Mouse (Mus musculus) forebrain, embryonic 14.5 days (tissue): ENCODE data around the gene Emc9. TPM values are rescaled to one million over a fixed set of nuclear protein-coding genes. Genes with fewer than 3 reads are reported as not detected.

Experiments used
- ATAC-seq: fragments of 200-750 bp; cut with Nextera tagmentation; 2 replicates; pipeline ENCODE4 v1.8.0; 2017; ENCODE audit warnings: mild to moderate bottlenecking, moderate library complexity
- DNase-seq: peaks from one replicate; pipeline ENCODE4 v3.0.0-alpha.2; 2015; ENCODE audit warnings: low spot score
- H3K27ac ChIP-seq: fragments of 300-500 bp; sonication (generic); 2 replicates; pipeline ENCODE4 v1.5.1; 2014; ENCODE audit warnings: low read depth, mild to moderate bottlenecking, control low read depth, low read length, moderate library complexity
- H3K27me3 ChIP-seq: fragments of 300-500 bp; sonication (generic); replicated peaks from 2 replicates; pipeline ENCODE4 v1.6.1; 2014; ENCODE audit warnings: low read length, control low read depth, mixed read lengths; ENCODE audit not compliant: control insufficient read depth, insufficient read depth
- H3K36me3 ChIP-seq: fragments of 300-500 bp; sonication (generic); 2 replicates; pipeline ENCODE4 v1.6.1; 2014; ENCODE audit warnings: low read length, control low read depth; ENCODE audit not compliant: control insufficient read depth, insufficient read depth
- H3K4me1 ChIP-seq: fragments of 300-500 bp; sonication (generic); 2 replicates; pipeline ENCODE4 v1.6.1; 2014; ENCODE audit warnings: antibody characterized with exemption, low read length, control low read depth; ENCODE audit not compliant: control insufficient read depth, insufficient read depth
- H3K4me2 ChIP-seq: fragments of 300-500 bp; sonication (generic); 2 replicates; pipeline ENCODE4 v1.6.1; 2014; ENCODE audit warnings: mild to moderate bottlenecking, control low read depth, low read length
- H3K4me3 ChIP-seq: fragments of 300-500 bp; sonication (generic); 2 replicates; pipeline ENCODE4 v1.5.1; 2014; ENCODE audit warnings: low read depth, low read length, control low read depth
- H3K9ac ChIP-seq: fragments of 300-500 bp; sonication (generic); 2 replicates; pipeline ENCODE4 v1.6.1; 2014; ENCODE audit warnings: mild to moderate bottlenecking, low read length, control low read depth, moderate library complexity
- H3K9me3 ChIP-seq: fragments of 300-500 bp; sonication (generic); replicated peaks from 2 replicates; pipeline ENCODE4 v1.6.1; 2016; ENCODE audit warnings: low read length, control low read depth, mixed read lengths; ENCODE audit not compliant: control insufficient read depth
- WGBS: fragments of 180-500 bp; shearing (Covaris S2); extraction: QIAGEN DNeasy Blood & Tissue Kit; methylation state at CpG from one replicate; pipeline ENCODE4 v1.1.7; 2014; 5-methylcytosine and 5-hydroxymethylcytosine counted together
- polyA plus RNA-seq: library from polyadenylated mRNA; unstranded; fragments of >200 nt; fragmentation: Nextera tagmentation; extraction: Ambion mirVana; gene quantifications from 2 replicates; pipeline ENCODE4 v1.2.1, GENCODE M21; 2014

The Emc9 gene
- polyA plus RNA-seq, 1 experiment from 2014 or later: 13.9 TPM

GRCm38 (mm10) chr14:55613346-55613745 lies 28.2 kb upstream of the Emc9 start:
- ATAC-seq: no peak
- DNase-seq: no peak
- no peak overlapping the region for H3K9ac ChIP-seq
- no peaks in the 10 kb centered on the region for H3K27me3 ChIP-seq
- no peak overlapping the region for H3K4me2 ChIP-seq
- H3K36me3 ChIP-seq: peaks cover 19% of the 10 kb centered on the region
- H3K9me3 ChIP-seq: no peaks in the 10 kb centered on the region
- no peaks in the 10 kb centered on the region for H3K4me1 ChIP-seq
- H3K27ac ChIP-seq: no peak overlapping the region
- H3K4me3 ChIP-seq: no peak overlapping the region
- WGBS: 69% methylated on average over 6 of the region's 6 CpGs

DNA sequence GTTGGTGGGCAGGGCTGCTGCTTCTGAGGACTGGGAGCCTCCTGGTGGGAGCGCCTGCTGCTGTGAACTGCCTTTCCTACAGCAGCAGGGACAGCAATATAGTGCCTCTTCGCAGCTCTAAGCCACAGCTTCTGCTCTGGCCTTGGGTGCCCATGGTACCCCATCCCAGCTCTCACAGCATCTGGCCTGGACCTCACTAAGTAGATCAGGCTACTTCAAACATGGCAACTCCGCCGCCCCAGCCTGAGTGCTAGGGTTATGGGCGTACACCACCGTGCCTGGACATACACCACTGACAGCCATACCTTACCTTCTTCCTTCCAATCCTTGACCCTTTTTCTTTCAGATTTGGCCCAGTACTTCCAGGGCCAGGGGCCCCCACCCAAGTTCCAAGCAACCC lies 23.2 kb upstream of the Emc9 start:
- no peak for DNase-seq
- no peaks in the 10 kb centered on the region for H3K9me3 ChIP-seq
- H3K36me3 ChIP-seq: peaks cover 43% of the 10 kb centered on the region
- no peak overlapping the region for H3K27ac ChIP-seq
- no peak overlapping the region for H3K4me2 ChIP-seq
- H3K27me3 ChIP-seq: no peaks in the 10 kb centered on the region
- 95% methylated on average over 6 of the region's 6 CpGs for WGBS
- H3K4me1 ChIP-seq: no peaks in the 10 kb centered on the region
- H3K9ac ChIP-seq: no peak overlapping the region
- ATAC-seq: no peak
- no peak overlapping the region for H3K4me3 ChIP-seq

- no peak for ATAC-seq
- peaks cover 68% of the 10 kb centered on the region for H3K36me3 ChIP-seq
These were observed 20.8 kb upstream of the Emc9 start for GRCm38 (mm10) chr14:55605743-55606459.

DNA sequence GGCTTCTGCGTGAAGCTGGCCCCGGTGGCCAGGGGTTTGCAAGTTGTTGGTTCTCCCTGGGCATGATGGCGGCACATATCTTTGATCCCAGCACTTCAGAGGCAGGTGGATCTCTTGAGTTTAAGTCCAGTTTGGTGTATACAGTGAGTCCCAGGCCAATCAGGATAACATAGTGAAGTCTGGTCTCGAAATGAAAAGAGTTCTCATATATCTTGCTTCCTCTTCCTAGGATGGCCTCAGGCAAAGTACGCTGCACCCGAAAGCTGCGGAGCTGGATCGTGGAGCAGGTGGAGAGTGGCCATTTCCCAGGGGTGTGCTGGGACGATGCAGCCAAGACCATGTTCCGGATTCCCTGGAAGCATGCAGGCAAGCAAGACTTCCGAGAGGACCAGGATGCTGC lies 19.7 kb upstream of the Emc9 start:
- H3K4me1 ChIP-seq: no peaks in the 10 kb centered on the region

More at GRCm38 (mm10) chr14:55605743-55606459, 20.8 kb upstream of the Emc9 start:
- DNase-seq: no peak
- no peak overlapping the region for H3K27ac ChIP-seq
- no peaks in the 10 kb centered on the region for H3K27me3 ChIP-seq
- H3K4me2 ChIP-seq: no peak overlapping the region
- no peaks in the 10 kb centered on the region for H3K4me1 ChIP-seq
- H3K4me3 ChIP-seq: no peak overlapping the region
- H3K9me3 ChIP-seq: no peaks in the 10 kb centered on the region
- no peak overlapping the region for H3K9ac ChIP-seq
- 94% methylated on average over 16 of the region's 16 CpGs for WGBS

DNA sequence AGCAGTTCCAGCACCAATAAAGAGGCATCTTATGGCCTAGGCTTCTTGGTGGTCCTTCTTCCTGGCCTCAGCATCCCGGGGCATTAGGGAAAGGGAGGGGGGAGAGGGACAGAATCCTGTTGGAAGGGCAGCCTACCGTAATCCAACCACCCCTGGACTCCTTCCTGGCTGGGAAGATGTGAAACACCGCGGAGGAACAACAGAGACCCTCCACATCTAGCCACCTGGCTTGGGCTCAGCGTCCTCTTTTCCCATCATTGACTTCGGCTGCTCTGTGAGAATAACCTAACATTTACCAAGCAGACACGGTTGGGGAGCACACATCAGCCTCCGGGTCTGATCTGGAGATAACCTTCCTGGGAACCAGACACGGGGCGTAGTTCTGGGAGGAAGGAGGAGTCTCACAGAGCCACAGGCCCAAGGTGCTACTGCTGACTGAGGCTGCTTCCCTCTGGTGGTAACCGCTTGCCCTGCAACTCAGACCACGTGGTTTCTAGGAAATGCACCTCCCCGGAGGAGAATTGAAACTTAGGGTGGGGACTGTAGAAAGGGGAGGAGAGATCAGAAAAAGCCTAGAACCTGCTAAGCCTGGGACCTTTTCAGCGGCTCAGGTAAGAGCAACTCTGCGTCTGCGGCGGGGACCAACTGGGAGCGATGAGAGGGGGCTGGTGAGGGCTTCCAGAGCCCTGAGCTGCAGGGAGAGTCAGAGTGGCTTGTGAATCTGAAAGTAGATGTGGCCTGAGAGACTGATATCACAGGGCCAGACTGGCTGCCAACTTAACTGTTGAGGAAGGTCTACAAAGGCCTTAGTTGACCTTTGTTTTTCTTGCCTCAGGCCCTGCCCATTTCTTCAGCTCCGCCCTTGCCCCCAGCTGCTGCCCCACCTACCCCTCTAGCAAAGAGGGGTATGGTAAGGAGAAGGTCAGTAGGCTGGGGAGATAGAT lies 18.8 kb upstream of the Emc9 start:
- H3K27ac ChIP-seq: no peak overlapping the region
- 20% methylated on average over 19 of the region's 19 CpGs for WGBS
- peak; percentile 90 for ATAC-seq
- H3K9ac ChIP-seq: no peak overlapping the region; the same call in 1 of the 2 replicates
- H3K4me3 ChIP-seq: peak overlapping the region; percentile 3; the same call in 1 of the 2 replicates
- DNase-seq: peak; percentile 84
- H3K27me3 ChIP-seq: no peaks in the 10 kb centered on the region
- H3K36me3 ChIP-seq: peaks cover 74% of the 10 kb centered on the region
- H3K9me3 ChIP-seq: no peaks in the 10 kb centered on the region
- H3K4me2 ChIP-seq: peak overlapping the region; percentile 36
- no peaks in the 10 kb centered on the region for H3K4me1 ChIP-seq

More for the DNA sequence above, 19.7 kb upstream of the Emc9 start:
- Histone ChIP-seq H3K27ac (no peak overlapping the region), H3K4me2 (no peak overlapping the region), H3K4me3 (no peak overlapping the region), H3K27me3 (no peaks in the 10 kb centered on the region), H3K9ac (no peak overlapping the region), H3K36me3 (peaks cover 73% of the 10 kb centered on the region), H3K9me3 (no peaks in the 10 kb centered on the region)
- 95% methylated on average over 11 of the region's 11 CpGs for WGBS
- DNase-seq: no peak
- ATAC-seq: no peak

GRCm38 (mm10) chr14:55603271-55603632 lies 18.1 kb upstream of the Emc9 start, which contains the start of gene Irf9:
Gene Irf9 (plus strand): TSS chr14:55603571.
- Histone ChIP-seq H3K4me1 (no peaks in the 10 kb centered on the region), H3K27ac (no peak within 1 kb of the TSS), H3K4me2 (peak within 1 kb of the TSS; percentile 36), H3K36me3 (peaks cover 74% of the 10 kb centered on the region), H3K9ac (no peak within 1 kb of the TSS; the same call in 1 of the 2 replicates), H3K4me3 (peak within 1 kb of the TSS; percentile 3; the same call in 1 of the 2 replicates), H3K27me3 (no peaks in the 10 kb centered on the region), H3K9me3 (no peaks in the 10 kb centered on the region)
- 90% methylated on average over 7 of the region's 7 CpGs for WGBS
- DNase-seq: no peak
- no peak for ATAC-seq

DNA sequence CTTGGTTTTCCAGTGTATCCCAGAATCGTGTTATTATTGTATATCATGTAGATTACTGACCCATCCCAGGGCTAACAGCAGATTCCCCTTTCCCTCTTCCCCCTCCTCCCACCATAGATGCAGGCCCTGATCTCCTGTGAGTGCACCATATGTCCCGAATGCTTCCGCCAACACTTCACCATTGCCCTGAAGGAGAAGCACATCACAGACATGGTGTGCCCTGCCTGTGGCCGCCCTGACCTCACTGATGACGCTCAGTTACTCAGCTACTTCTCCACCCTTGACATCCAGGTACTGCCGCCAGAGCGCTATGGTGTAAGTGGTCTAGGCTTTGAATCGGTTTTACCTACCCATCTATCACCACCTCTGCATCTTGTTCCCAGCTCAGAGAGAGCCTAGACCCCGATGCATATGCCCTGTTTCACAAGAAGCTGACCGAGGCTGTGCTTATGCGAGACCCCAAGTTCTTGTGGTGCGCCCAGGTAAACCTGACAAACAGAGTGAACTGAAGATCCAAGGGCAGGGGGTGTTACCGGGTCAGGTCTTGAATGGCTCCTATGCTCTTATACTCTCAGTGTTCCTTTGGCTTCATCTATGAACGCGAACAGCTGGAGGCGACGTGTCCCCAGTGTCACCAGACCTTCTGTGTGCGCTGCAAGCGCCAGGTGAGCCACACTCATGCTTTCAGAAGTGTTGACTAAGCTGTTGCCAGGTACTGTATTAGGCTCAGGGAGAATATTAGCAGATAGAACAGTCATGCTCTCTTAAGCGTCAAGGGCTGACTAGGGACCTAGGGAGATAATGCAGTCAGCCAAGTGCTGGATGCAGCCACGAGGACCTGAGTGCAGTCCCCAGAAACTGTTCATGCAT lies 13.7 kb upstream of the Emc9 start:
- Histone ChIP-seq H3K9ac (no peak overlapping the region), H3K9me3 (no peaks in the 10 kb centered on the region), H3K27me3 (no peaks in the 10 kb centered on the region), H3K36me3 (peaks cover 91% of the 10 kb centered on the region), H3K27ac (no peak overlapping the region), H3K4me2 (no peak overlapping the region), H3K4me1 (no peaks in the 10 kb centered on the region), H3K4me3 (no peak overlapping the region)
- DNase-seq: no peak
- ATAC-seq: no peak
- 95% methylated on average over 21 of the region's 21 CpGs for WGBS

DNA sequence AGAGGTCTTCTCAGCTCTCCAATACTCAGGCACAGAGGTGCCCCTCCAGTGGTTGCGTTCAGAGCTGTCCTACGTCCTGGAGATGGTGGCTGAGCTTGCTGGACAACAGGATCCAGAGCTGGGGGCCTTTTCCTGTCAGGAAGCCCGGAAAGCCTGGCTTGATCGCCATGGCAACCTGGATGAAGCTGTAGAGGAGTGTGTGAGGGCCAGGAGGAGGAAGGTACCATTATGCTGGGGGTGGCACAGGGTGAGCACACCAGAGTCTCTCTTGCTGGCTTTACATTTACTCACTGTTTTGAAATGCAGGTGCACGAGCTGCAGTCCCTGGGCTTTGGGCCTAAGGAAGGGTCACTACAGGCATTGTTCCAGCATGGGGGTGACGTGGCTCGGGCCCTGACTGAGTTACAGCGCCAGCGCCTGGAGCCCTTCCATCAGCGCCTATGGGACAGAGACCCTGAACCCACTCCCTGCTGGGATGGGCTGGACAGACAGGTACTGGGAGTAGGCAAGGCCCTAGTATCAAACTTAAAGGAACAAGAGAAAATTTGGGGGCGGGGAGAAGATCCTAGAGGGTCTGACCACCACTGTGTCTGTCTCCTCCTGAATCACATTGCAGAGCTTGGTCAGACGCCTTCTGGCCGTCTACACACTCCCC lies 11.1 kb upstream of the Emc9 start:
- DNase-seq: no peak
- Histone ChIP-seq H3K36me3 (peaks cover 67% of the 10 kb centered on the region), H3K27ac (no peak overlapping the region), H3K4me3 (no peak overlapping the region), H3K27me3 (no peaks in the 10 kb centered on the region), H3K9ac (no peak overlapping the region), H3K9me3 (no peaks in the 10 kb centered on the region), H3K4me1 (peaks cover 7% of the 10 kb centered on the region; the same call in 1 of the 2 replicates), H3K4me2 (no peak overlapping the region)
- ATAC-seq: no peak
- 78% methylated on average over 13 of the region's 13 CpGs for WGBS
